Mouse (Mus musculus): ENCODE results near the gene Gabbr2. TPM values are rescaled to one million over a fixed set of nuclear protein-coding genes. Genes with fewer than 3 reads are reported as not detected.
A peak's percentile ranks its signal among the peaks of the same experiment; 100 is the strongest.
"Not testable (repeated sequence)": the region's sequence is repeated elsewhere in the genome, so short reads cannot be mapped to it uniquely, and the experiment has no call there.

Gabbr2 gene
- polyA plus RNA-seq, 1 experiment, result not detected

DNA sequence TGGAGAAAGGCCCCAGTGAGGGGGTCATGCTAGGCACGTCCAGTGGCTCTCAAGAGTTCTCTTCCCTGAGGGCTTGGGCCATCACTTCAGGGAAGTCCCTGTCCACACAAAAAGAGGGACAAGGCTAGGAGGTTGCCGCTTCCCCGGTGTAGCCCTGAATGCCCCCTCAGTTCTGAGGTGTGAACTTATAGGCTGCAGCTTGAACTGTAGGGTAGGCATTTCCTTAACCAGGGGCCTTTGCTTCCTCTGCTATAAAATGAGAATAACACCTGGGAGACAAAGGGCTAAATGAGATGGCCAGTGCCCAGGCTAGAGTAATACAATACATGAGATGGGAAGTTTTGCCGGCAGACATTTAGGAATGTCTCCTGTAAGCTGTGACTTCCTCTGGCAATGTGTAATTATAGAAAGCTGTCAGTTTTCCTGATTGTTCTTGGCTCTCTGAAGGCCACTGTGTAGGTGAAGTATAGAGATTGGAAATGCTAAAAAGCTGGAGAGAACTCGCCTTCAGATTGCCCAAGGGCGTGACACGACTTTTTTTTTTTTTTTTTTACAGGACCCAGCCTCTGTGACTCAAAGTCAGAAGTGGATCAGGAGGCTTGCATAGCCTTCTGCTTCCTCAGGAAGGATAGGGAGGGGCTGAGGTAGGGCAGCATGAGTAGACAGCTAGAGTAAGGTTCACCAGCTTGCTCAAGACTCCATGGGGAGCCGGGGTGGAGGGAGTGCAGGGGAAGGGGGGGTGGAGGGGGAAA lies 348.6 kb downstream of the Gabbr2 start:
- TF ChIP-seq CTCF (IDR thresholded peaks at IDR 0.05; ENCODE audit: low read depth, low read length) (no peak), POLR2A (IDR thresholded peaks at IDR 0.05; ENCODE audit: insufficient read depth, low read length) (no peak), EP300 (IDR thresholded peaks at IDR 0.05; ENCODE audit: insufficient read depth, low read depth, low read length) (no peak)
- Histone ChIP-seq H3K9ac (ENCODE audit: low read depth, poor library complexity, severe bottlenecking) (no peak overlapping the region), H3K4me1 (ENCODE audit: control insufficient read depth, insufficient read depth, low read length) (no peaks in the 10 kb centered on the region), H3K27ac (ENCODE audit: insufficient read depth, low read length) (peak overlapping the region; percentile 48), H3K36me3 (ENCODE audit: control insufficient read depth, insufficient read depth, low read length, poor library complexity, severe bottlenecking) (no peaks in the 10 kb centered on the region), H3K27me3 (ENCODE audit: control insufficient read depth, insufficient read depth, low read length, poor library complexity, severe bottlenecking) (no peaks in the 10 kb centered on the region), H3K4me3 (ENCODE audit: low read depth, low read length) (no peak overlapping the region), H3K9me3 (replicated peaks; ENCODE audit: control insufficient read depth, insufficient read depth, low read length, poor library complexity, severe bottlenecking) (no peaks in the 10 kb centered on the region)

DNA sequence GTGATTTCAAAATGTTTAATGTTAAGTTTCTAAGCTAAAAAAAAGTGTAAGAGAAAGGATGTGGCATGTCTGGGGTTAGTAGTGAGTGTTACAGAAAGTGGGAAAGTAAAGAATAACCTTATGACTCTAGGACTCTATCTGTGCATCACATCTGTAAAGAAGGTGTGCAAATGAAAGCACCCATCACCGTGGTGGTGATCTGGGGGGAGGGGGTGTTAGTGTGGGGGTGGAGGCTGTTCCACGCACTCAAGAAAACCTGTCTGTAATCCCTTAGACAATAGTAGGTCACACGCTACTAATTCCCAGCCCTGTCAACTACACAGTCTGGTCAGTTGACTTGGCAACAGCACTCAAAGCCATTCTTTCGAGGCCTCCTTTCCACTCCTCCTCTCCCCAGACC lies 350.4 kb downstream of the Gabbr2 start:
- no peaks in the 10 kb centered on the region for H3K36me3 ChIP-seq (ENCODE audit: control insufficient read depth, insufficient read depth, low read length, poor library complexity, severe bottlenecking)
- no peak overlapping the region for H3K4me3 ChIP-seq (ENCODE audit: low read depth, low read length)
- peaks cover 7% of the 10 kb centered on the region for H3K4me1 ChIP-seq (ENCODE audit: control insufficient read depth, insufficient read depth, low read length)
- no peak overlapping the region for H3K9ac ChIP-seq (ENCODE audit: low read depth, poor library complexity, severe bottlenecking)
- H3K27ac ChIP-seq (ENCODE audit: insufficient read depth, low read length), result no peak overlapping the region
- no peaks in the 10 kb centered on the region for H3K9me3 ChIP-seq (replicated peaks; ENCODE audit: control insufficient read depth, insufficient read depth, low read length, poor library complexity, severe bottlenecking)
- no peak for TF ChIP-seq EP300 (IDR thresholded peaks at IDR 0.05; ENCODE audit: insufficient read depth, low read depth, low read length)
- no peak for TF ChIP-seq POLR2A (IDR thresholded peaks at IDR 0.05; ENCODE audit: insufficient read depth, low read length)
- TF ChIP-seq CTCF (IDR thresholded peaks at IDR 0.05; ENCODE audit: low read depth, low read length), result no peak
- H3K27me3 ChIP-seq (ENCODE audit: control insufficient read depth, insufficient read depth, low read length, poor library complexity, severe bottlenecking), result no peaks in the 10 kb centered on the region

GRCm38 (mm10) chr4:46639866-46640265 lies 351.8 kb downstream of the Gabbr2 start:
- H3K4me3 ChIP-seq (ENCODE audit: low read depth, low read length), result no peak overlapping the region
- no peaks in the 10 kb centered on the region for H3K27me3 ChIP-seq (ENCODE audit: control insufficient read depth, insufficient read depth, low read length, poor library complexity, severe bottlenecking)
- H3K9ac ChIP-seq (ENCODE audit: low read depth, poor library complexity, severe bottlenecking), result no peak overlapping the region
- no peaks in the 10 kb centered on the region for H3K36me3 ChIP-seq (ENCODE audit: control insufficient read depth, insufficient read depth, low read length, poor library complexity, severe bottlenecking)
- TF ChIP-seq CTCF (IDR thresholded peaks at IDR 0.05; ENCODE audit: low read depth, low read length), result no peak
- no peak for TF ChIP-seq POLR2A (IDR thresholded peaks at IDR 0.05; ENCODE audit: insufficient read depth, low read length)
- no peak for TF ChIP-seq EP300 (IDR thresholded peaks at IDR 0.05; ENCODE audit: insufficient read depth, low read depth, low read length)
- no peaks in the 10 kb centered on the region for H3K9me3 ChIP-seq (replicated peaks; ENCODE audit: control insufficient read depth, insufficient read depth, low read length, poor library complexity, severe bottlenecking)
- H3K4me1 ChIP-seq (ENCODE audit: control insufficient read depth, insufficient read depth, low read length), result peaks cover 12% of the 10 kb centered on the region
- H3K27ac ChIP-seq (ENCODE audit: insufficient read depth, low read length), result no peak overlapping the region

GRCm38 (mm10) chr4:46637250-46637649 lies 354.4 kb downstream of the Gabbr2 start:
- peaks cover 18% of the 10 kb centered on the region for H3K4me1 ChIP-seq (ENCODE audit: control insufficient read depth, insufficient read depth, low read length)

DNA sequence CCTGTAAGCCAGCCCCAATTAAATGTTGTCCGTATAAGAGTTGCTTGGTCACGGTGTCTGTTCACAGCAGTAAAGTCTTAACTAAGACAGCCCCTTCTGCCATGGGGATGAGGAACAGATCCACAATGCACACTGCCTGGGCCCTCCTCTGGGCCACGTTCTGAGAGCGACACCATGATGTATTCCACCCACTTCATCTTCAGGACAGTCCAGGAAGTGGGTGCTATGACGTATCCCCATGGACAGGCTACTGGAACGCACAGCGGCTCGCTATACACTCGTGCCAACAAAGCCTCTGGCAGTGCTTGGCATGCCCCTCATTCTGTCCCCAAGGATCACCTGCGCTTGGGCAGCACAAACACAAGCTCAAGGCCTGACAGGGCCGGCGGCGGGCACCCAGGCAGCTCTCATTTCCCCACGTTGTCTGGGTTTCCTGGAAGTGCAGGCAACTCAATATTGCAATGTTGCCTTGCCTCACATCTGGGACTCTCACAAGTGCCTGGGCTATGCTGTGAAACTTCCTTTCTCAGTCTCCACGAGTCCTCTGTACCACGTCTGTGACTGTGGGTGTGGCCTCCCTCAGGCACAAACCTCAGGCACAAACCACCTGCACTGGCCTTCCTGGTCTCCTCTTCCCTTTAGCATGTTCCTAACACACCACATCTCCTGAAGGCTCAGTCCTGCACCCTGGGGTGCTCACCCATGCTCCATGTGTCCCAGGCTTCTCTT lies 355.8 kb downstream of the Gabbr2 start:
- Histone ChIP-seq H3K27ac (ENCODE audit: insufficient read depth, low read length) (0 out of 2 replicates have a peak overlapping the region, but pooled peaks have one; percentile 16), H3K4me1 (ENCODE audit: control insufficient read depth, insufficient read depth, low read length) (peaks cover 18% of the 10 kb centered on the region), H3K9me3 (replicated peaks; ENCODE audit: control insufficient read depth, insufficient read depth, low read length, poor library complexity, severe bottlenecking) (no peaks in the 10 kb centered on the region), H3K4me3 (ENCODE audit: low read depth, low read length) (no peak overlapping the region), H3K27me3 (ENCODE audit: control insufficient read depth, insufficient read depth, low read length, poor library complexity, severe bottlenecking) (no peaks in the 10 kb centered on the region), H3K9ac (ENCODE audit: low read depth, poor library complexity, severe bottlenecking) (no peak overlapping the region), H3K36me3 (ENCODE audit: control insufficient read depth, insufficient read depth, low read length, poor library complexity, severe bottlenecking) (no peaks in the 10 kb centered on the region)
- TF ChIP-seq POLR2A (IDR thresholded peaks at IDR 0.05; ENCODE audit: insufficient read depth, low read length) (no peak), EP300 (IDR thresholded peaks at IDR 0.05; ENCODE audit: insufficient read depth, low read depth, low read length) (no peak), CTCF (IDR thresholded peaks at IDR 0.05; ENCODE audit: low read depth, low read length) (no peak)

More at GRCm38 (mm10) chr4:46637250-46637649, 354.4 kb downstream of the Gabbr2 start:
- not testable (repeated sequence) for H3K27me3 ChIP-seq (ENCODE audit: control insufficient read depth, insufficient read depth, low read length, poor library complexity, severe bottlenecking); H3K9me3 ChIP-seq (replicated peaks; ENCODE audit: control insufficient read depth, insufficient read depth, low read length, poor library complexity, severe bottlenecking); H3K36me3 ChIP-seq (ENCODE audit: control insufficient read depth, insufficient read depth, low read length, poor library complexity, severe bottlenecking); H3K9ac ChIP-seq (ENCODE audit: low read depth, poor library complexity, severe bottlenecking); H3K4me3 ChIP-seq (ENCODE audit: low read depth, low read length)
- peak; percentile 82 for TF ChIP-seq EP300 (IDR thresholded peaks at IDR 0.05; ENCODE audit: insufficient read depth, low read depth, low read length)
- H3K27ac ChIP-seq (ENCODE audit: insufficient read depth, low read length), result peak overlapping the region; percentile 7

DNA sequence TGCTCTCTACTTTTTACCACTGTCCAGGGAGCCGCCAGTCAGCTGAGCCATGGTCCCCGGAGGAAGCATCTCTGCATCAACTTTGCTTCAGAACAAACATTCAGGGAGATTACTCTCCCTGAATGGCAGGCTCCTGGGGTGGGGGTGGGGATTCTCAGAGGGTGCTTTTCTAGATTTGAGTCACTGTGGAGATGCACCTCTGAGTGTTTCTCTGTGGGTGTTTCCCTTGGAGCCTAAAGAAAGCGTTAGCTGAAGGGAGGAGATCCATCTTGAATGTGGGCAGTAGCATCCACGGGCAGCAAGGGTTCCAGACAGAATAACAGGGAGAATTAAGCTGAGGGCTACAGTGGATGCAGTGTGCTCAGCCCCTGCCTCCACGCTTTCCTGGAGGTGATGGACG lies 356.8 kb downstream of the Gabbr2 start:
- no peak overlapping the region for H3K27ac ChIP-seq (ENCODE audit: insufficient read depth, low read length)
- H3K4me1 ChIP-seq (ENCODE audit: control insufficient read depth, insufficient read depth, low read length), result peaks cover 20% of the 10 kb centered on the region
- H3K4me3 ChIP-seq (ENCODE audit: low read depth, low read length), result no peak overlapping the region
- no peak overlapping the region for H3K9ac ChIP-seq (ENCODE audit: low read depth, poor library complexity, severe bottlenecking)
- no peaks in the 10 kb centered on the region for H3K9me3 ChIP-seq (replicated peaks; ENCODE audit: control insufficient read depth, insufficient read depth, low read length, poor library complexity, severe bottlenecking)
- H3K27me3 ChIP-seq (ENCODE audit: control insufficient read depth, insufficient read depth, low read length, poor library complexity, severe bottlenecking), result no peaks in the 10 kb centered on the region
- H3K36me3 ChIP-seq (ENCODE audit: control insufficient read depth, insufficient read depth, low read length, poor library complexity, severe bottlenecking), result no peaks in the 10 kb centered on the region
- TF ChIP-seq EP300 (IDR thresholded peaks at IDR 0.05; ENCODE audit: insufficient read depth, low read depth, low read length), result no peak
- TF ChIP-seq POLR2A (IDR thresholded peaks at IDR 0.05; ENCODE audit: insufficient read depth, low read length), result no peak
- no peak for TF ChIP-seq CTCF (IDR thresholded peaks at IDR 0.05; ENCODE audit: low read depth, low read length)

- not testable (repeated sequence) for H3K36me3 ChIP-seq (ENCODE audit: control insufficient read depth, insufficient read depth, low read length, poor library complexity, severe bottlenecking); H3K9me3 ChIP-seq (replicated peaks; ENCODE audit: control insufficient read depth, insufficient read depth, low read length, poor library complexity, severe bottlenecking); H3K27me3 ChIP-seq (ENCODE audit: control insufficient read depth, insufficient read depth, low read length, poor library complexity, severe bottlenecking); H3K9ac ChIP-seq (ENCODE audit: low read depth, poor library complexity, severe bottlenecking); H3K4me3 ChIP-seq (ENCODE audit: low read depth, low read length)
- 0 out of 2 replicates have a peak overlapping the region, but pooled peaks have one; percentile 5 for H3K27ac ChIP-seq (ENCODE audit: insufficient read depth, low read length)
- peaks cover 24% of the 10 kb centered on the region for H3K4me1 ChIP-seq (ENCODE audit: control insufficient read depth, insufficient read depth, low read length)
Measured at GRCm38 (mm10) chr4:46633565-46633964, 358.1 kb downstream of the Gabbr2 start.

All from ES-Bruce4 (cell line).